Mouse (Mus musculus) ES-Bruce4 (cell line): Measurements from ENCODE around the gene Kmt5b.

ENCODE experiments used
- CTCF ChIP-seq: IDR thresholded peaks from one replicate; pipeline ENCODE4 v1.8.1; 2011; ENCODE audit warnings: low read depth, low read length
- EP300 ChIP-seq: IDR thresholded peaks from 2 replicates; pipeline ENCODE4 v1.6.1; 2011; ENCODE audit warnings: low read depth, low read length; ENCODE audit not compliant: insufficient read depth
- POLR2A ChIP-seq: IDR thresholded peaks from one replicate; pipeline ENCODE4 v1.8.1; 2011; ENCODE audit warnings: low read length; ENCODE audit not compliant: insufficient read depth

- no peak for TF ChIP-seq CTCF
- no peak for TF ChIP-seq EP300
- TF ChIP-seq POLR2A, result no peak
Observed at GRCm38 (mm10) chr19:3834301-3834700, 67.1 kb downstream of the Kmt5b start.
